Mouse (Mus musculus) ES-CJ7 (cell line): ENCODE measurements around the gene Fbxo10.
"Not testable (repeated sequence)": the region's sequence is repeated elsewhere in the genome, so short reads cannot be mapped to it uniquely, and the experiment has no call there.

Experiments
- DNase-seq: peaks from one replicate; pipeline ENCODE4 v3.0.0; 2011; ENCODE audit warnings: low read depth, low spot score

The Fbxo10 gene

GRCm38 (mm10) chr4:45005452-45005851 lies 79.0 kb downstream of the Fbxo10 start:
- no peak for DNase-seq

- DNase-seq: no peak
Observed at GRCm38 (mm10) chr4:45000001-45000400, 84.4 kb downstream of the Fbxo10 start.

DNA sequence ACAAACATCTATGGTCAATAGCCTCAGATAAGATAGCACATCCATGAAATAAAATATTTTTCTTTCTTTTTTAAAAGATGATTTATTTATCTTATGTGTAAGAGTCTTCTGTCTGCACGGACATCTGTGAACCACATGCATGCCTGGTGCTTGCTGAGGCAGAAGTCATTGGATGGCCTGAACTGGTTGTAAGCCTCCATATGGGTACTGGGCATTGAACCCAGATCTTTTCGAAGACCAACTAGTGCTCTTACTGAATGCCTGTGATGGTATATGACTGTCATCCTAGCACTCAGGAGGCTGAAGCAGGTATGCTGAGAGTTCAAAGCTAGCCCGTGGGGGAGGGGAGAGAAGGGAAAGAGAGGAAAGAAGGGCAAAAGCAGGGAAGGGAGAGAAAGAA lies 86.3 kb downstream of the Fbxo10 start:
- DNase-seq: no peak

DNA sequence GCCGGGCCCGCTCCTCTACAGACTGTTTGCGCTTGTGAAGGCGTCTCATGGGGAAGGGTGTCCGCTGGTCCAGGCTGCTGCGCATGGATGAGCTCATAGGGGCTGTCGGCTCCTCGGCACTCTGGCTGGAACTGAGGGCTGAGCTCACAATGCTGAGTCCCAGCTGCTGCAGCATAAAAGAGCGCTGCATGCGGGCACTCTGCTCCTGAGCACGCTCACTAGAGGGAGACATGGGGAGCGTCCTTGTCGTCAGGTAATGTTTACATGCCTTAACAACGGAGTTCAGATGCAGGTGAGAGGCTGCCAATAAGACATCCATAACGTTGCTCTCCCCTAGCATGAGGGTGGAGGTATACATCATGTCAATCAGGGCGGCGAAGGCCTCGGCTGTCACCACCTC lies 89.6 kb downstream of the Fbxo10 start:
- DNase-seq: peak; percentile 58

- DNase-seq: no peak
Observed at GRCm38 (mm10) chr4:44993847-44994246, 90.6 kb downstream of the Fbxo10 start.

GRCm38 (mm10) chr4:44993179-44993578 lies 91.2 kb downstream of the Fbxo10 start:
- DNase-seq: not testable (repeated sequence)

GRCm38 (mm10) chr4:44992330-44992729 lies 92.1 kb downstream of the Fbxo10 start:
- not testable (repeated sequence) for DNase-seq

DNA sequence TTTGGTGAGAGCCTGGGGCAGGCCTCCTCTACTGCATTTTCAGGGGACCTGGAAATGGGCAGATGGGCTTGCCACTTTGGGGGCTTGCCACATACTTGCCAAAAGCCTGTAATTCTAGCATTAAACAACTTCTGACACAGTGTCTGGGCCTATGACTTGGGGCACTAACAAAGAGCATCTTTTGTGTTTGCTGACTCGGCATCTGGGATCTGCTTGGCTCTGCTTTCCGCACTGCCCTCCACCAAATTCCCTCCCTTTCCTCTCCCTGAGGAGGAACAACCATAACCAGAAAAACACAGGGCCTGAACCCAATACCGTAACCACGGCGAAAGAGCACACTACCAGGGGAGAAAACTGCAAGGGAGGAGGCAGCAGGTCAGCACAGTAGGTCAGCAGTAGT lies 93.8 kb downstream of the Fbxo10 start:
- DNase-seq: no peak
